Mouse (Mus musculus) spleen, postnatal 4 days (tissue): ENCODE data around the gene Mosmo.
A peak's percentile ranks its signal among the peaks of the same experiment; 100 is the strongest.

ENCODE experiments used
- DNase-seq, 2 experiments: peaks; one replicate each; pipeline ENCODE4 v3.0.0; 2022; ENCODE audit warnings: low spot score in 2 of 2

Mosmo gene

GRCm38 (mm10) chr7:120677001-120677643, at the start of gene Mosmo:
TSS of gene Mosmo (plus strand) at chr7:120677618.
- DNase-seq, result peak; percentile 68 to 90

DNA sequence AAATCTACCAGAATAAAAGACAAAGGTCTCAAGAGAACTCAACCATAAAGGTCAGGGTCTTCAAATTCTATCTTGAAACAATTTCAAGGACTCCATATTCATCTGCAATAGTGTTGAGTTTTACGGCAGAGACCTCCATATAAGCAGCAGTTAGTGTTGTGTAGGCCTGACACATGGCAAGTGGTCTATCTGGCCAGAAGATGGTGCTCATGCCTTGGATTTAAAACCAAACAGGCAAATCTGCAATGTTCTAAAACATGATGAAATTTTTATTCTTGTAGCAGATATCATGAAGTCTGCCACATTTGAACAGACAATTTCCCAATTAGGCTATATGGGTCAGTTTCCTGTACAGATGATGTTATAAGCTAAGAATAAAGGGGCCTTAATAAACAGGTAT, 44.9 kb upstream of the Mosmo start:
- no peak for DNase-seq

GRCm38 (mm10) chr7:120634301-120634700, 43.1 kb upstream of the Mosmo start:
- no peak for DNase-seq

DNA sequence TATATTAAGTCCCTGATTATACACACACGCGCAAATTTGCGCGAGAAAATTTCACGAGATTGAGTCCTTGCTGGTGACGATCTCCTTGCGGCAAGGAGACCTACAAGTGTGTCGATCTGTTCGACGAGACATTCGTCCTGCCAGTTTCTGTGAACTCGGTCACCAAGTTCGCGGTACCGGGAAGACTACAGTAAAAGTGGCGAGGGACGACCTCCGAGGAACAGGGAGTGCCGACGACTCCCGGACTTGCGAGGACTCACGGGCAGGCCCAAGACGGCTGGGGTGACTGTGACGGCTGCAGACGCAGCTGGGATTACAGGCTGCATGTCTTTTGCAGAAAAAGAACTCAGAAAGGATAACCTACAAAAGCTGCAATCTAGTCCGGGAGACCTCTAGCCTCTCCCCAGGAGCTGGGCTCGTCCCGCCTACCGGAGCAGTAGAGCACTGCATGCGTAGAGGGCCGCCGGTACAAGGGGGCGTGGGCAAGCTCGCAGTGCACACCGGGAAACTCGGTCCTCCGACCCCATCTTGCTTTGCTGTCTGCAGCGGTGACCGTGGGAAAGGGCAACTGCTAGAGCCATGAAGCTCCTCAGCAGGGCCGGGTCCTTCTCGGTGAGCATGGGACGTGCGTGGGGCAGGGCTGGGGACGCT, 42.6 kb upstream of the Mosmo start, which contains the start of gene Uqcrc2:
TSS of gene Uqcrc2 (plus strand) at position 466 of the 651 bp plus-strand sequence.
- DNase-seq, result peak; percentile 85 to 92

DNA sequence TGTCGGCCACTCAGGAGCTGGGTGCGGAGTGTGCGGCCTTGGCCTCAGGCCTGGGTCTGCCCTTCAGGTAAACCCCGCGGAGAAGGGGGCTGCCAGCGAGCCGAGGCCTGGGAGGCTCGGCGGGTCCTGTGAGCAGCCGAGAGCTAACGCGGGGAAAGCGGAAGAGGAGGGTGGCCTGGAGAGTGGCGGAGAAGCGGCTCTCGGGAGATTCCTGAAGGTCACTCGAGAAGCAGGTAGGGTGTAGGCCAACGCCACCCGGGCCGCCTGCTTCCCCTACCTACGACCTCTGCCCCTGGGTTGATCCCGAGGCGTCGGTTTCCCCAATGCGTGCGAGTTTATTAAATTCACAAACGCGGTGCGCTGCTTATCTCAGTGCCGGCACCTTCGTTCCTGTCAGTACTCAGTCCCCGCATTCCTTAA, 42.0 kb upstream of the Mosmo start:
- DNase-seq, result no peak

GRCm38 (mm10) chr7:120635821-120636220, 41.6 kb upstream of the Mosmo start:
- DNase-seq, result no peak

DNA sequence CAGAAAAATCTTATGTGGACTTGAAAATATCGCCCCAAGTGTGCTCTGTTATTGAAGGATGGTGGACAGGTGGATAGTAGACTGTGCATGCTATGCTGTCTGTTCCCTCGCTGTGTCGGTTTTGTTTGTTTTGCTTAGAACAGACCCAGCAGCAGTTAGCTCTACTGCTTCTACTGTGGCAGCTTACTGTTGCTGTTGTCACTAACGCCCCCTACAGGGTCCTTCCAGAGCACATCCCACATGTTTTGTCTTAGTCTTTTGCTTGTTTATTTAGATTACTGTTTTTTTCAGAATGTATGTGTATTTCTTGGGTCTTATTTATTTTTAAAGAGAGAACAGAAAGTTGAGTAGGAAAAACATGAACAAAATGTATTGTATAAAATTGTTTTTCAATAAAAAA, 34.2 kb upstream of the Mosmo start:
- DNase-seq, result no peak

GRCm38 (mm10) chr7:120647849-120648248, 29.6 kb upstream of the Mosmo start:
- no peak for DNase-seq

- DNase-seq, result peak; percentile 20 to 69
These were observed 15.3 kb upstream of the Mosmo start for GRCm38 (mm10) chr7:120662079-120662478.

- peak; percentile 52 to 88 for DNase-seq
These were observed 7.1 kb upstream of the Mosmo start, which contains the start of gene Pdzd9 for GRCm38 (mm10) chr7:120670153-120670875. TSS of gene Pdzd9 (minus strand) at chr7:120670343.

DNA sequence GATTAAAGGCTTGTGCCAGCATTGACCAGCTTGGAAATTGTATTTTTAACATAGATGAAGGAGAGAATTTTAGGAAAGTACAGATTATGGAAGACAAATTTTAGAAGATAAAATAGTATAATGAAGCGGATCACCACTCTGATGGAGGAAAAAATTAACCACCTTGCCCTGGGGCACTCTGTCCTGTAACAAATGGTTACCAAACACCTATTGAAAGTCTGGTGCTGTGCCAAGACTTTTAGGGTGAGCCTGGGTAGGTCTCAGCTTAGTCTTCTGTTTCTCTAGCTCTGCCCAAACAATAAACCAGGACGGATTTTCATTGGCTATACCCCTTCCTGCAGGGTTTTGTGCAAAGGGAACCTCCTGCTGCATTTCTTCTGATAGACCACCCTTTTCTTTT, 6.1 kb upstream of the Mosmo start:
- DNase-seq, result no peak

GRCm38 (mm10) chr7:120677764-120678531, 530 bp downstream of the Mosmo start:
- peak; percentile 45 to 78 for DNase-seq

DNA sequence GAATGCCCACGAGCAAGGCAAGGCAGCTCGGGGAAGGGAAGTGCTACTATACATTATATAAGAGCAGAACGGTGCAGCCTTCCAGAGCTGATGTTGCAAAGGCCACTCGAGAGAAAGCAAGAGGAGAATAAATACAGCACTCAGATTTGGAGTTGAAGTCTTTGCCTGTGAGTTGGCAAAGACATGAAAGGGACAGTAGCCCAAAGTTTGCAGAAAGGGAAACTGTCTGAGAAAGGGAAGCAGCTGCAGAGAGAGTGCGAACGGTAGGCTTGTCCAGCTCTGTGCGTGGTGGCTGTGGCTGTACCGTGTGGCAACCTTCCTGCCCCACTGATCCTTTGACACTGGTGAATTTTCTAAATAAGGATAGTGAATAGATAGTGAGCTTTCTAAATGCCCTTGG, 1.6 kb downstream of the Mosmo start:
- DNase-seq, result no peak

DNA sequence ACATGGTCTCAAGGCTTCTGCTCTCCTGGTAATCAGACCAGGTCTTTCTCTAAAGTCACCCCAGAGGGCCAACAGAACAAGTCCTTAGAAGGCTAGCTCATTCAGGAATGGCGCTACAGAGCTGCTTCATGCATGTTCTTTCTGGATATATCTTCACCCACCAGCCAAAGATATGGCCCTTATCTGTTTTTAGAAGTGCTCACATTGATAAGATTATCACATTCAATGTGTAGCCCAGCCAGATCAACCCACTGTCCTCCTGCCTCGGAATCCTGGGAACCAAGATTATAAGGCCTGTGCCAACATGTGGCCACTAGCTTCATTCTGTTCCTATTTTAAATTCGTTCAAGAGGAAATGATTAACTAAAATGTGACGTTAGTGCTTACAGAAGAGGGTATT, 4.6 kb downstream of the Mosmo start:
- no peak for DNase-seq

- no peak for DNase-seq
These were observed 7.3 kb downstream of the Mosmo start for GRCm38 (mm10) chr7:120684731-120685161.

DNA sequence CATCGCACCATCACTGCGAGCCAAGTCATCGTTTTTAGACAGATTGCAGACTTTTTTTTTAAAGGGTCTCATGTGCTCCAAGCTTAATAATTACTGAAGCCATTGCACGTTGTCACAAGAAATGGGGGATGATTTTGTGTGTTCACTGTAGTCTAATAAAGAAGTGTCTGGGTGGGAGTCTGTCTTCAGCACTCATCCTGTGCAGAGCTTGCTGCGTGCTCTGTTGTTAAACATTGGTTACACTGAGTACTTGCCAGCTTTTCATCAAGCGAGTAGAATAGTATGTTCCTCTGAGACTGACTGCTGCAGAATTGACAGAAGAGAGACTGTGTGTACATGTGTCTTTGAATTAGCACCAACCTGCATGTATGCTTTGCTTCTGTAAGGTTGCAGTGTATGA, 7.8 kb downstream of the Mosmo start:
- DNase-seq, result no peak

GRCm38 (mm10) chr7:120690634-120691033, 13.2 kb downstream of the Mosmo start:
- DNase-seq, result peak; percentile 39 to 77

DNA sequence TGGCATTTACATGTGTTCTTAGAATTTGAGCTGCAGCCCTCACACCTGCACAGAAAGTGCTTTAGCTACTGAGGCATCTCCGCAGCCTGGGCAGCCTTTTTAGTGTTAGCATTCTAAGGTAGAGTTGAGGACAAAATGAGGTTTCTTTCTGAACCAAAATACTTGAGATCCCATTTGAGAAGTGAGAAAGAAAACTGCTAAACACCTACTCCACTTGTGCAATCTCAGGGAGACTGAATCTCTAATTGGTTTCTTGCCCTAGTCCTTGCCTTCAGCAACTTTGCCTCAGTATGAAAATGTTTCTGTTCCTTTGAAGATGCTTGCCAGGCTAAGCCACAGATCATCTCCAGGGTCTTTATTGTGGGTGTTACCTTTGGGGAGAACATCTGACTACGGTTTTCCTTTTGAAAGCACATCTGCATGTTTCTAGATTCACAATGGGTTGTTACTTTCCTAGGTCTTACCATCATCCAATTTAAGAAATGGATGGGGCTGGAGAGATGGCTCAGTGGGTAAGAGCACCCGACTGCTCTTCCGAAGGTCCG, 16.5 kb downstream of the Mosmo start:
- DNase-seq, result no peak

GRCm38 (mm10) chr7:120695196-120695595, 17.8 kb downstream of the Mosmo start:
- DNase-seq, result no peak

DNA sequence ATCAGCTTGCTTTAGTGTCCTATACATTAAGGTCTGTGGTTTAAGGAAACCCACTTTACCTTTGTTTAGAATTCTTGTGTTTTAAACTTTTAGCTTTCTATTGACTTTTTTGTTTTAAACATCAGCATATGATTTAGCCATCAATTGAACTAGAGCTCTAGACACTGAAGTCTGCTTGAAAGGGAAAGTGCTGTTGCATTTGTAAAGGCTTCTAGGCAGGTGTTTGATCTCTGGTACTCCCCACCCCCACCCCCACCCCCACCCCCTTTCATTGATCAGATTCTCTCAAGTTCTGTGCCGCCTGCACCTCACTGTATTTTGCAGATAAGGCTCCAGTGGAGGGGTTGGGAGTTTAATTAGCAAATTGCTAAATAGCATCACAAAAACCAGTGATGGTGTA, 18.2 kb downstream of the Mosmo start:
- DNase-seq, result no peak

DNA sequence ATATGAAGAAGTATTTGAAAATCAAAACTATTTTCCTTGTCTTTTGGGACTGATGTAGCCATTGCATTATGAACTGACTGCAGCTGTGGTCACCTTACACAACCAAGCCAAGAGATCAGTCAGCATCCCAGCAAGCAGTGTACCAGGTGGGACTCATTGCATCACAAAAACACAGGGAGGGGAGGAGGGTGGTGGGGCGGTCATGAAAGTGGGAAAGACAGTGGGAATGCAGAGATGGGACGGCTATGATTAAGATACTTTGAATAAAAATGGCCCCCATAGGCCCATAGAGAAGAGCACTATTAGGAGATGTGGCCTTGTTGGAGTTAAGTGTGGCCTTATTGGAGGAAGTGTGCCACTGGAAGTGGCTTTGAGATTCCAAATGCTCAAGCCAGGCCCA, 18.9 kb downstream of the Mosmo start:
- DNase-seq, result no peak

DNA sequence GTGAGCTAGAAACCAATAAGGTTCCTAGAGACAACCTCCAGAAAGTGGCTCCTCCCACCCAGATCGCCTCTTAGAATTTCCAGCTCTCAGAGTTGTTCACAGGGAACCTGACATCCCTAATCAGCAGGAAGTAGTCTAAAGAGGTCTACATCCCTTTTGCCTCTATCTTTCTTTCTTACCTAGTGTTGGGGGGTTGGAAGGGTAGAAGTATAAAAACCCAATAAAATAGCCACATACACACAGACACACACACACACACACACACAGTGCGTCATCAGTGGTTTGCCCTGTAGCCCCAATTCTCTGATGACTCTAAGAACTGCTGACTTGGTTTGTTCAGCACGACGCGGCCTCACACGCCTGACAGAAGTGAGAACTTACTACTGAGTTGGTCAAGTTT, 22.2 kb downstream of the Mosmo start:
- no peak for DNase-seq
